ENCODE assay signal across 8 mouse cellular contexts in the genomic region with DNA sequence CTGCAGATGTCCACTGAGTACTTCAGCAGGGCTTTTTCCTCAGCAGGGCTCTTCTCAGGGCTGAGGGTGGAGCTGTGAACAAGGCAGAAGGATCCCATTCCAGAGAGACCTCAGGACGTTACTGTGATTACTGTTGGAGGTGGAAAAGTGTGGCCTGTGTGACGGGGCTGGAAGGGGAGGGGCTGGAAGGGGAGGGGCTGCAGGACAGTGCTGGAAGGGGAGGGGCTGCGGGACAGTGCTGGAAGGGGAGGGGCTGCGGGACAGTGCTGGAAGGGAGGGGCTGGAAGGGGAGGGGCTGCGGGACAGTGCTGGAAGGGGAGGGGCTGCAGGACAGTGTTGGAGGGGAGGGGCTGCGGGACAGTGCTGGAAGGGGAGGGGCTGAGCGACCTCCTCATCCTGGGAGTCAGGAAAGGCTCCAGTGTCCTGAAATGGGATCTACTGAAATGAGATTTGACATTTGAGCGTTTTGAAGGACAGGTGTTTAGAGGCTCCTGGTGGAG.
DNase-seq lines count a peak whose midpoint lies in the region; ATAC-seq lines count a peak whose summit lies in the region.

No protein-coding gene starts in this region.

- peak; percentile 85 for ATAC-seq in lung, embryonic 15.5 days (ENCODE audit: borderline replicate concordance, extremely low read depth, low FRiP score, low TSS enrichment)
- ATAC-seq in forebrain, embryonic 16.5 days, result peak; percentile 45
- peak; percentile 64 for ATAC-seq in limb, embryonic 13.5 days (ENCODE audit: low FRiP score, low read depth)
- 0 out of 2 replicates have a peak, but pooled peaks have one; percentile 30 for ATAC-seq in neural tube, embryonic 15.5 days (ENCODE audit: low FRiP score)

- H3K4me1 ChIP-seq in lung, embryonic 15.5 days, result peaks cover 8% of the 10 kb centered on the region; the same call in 1 of the 2 replicates
- peaks cover 6% of the 10 kb centered on the region; the same call in 1 of the 2 replicates for H3K4me1 ChIP-seq in forebrain, embryonic 16.5 days (replicated peaks; ENCODE audit: control insufficient read depth, insufficient read depth, low read length)
- peaks cover 31% of the 10 kb centered on the region for H3K4me1 ChIP-seq in limb, embryonic 13.5 days
- H3K4me1 ChIP-seq in neural tube, embryonic 15.5 days, result peaks cover 16% of the 10 kb centered on the region; the same call in 1 of the 2 replicates

- H3K27ac ChIP-seq in lung, embryonic 15.5 days, result no peak overlapping the region
- H3K27ac ChIP-seq in forebrain, embryonic 16.5 days (ENCODE audit: low read length), result no peak overlapping the region
- peak overlapping the region; percentile 74; the same call in 1 of the 2 replicates for H3K27ac ChIP-seq in limb, embryonic 13.5 days
- H3K27ac ChIP-seq in neural tube, embryonic 15.5 days (replicated peaks), result no peak overlapping the region

- H3K36me3 ChIP-seq in lung, embryonic 15.5 days, result no peaks in the 10 kb centered on the region
- no peaks in the 10 kb centered on the region for H3K36me3 ChIP-seq in forebrain, embryonic 16.5 days (ENCODE audit: control insufficient read depth, insufficient read depth)
- H3K36me3 ChIP-seq in limb, embryonic 13.5 days, result no peaks in the 10 kb centered on the region
- no peaks in the 10 kb centered on the region for H3K36me3 ChIP-seq in neural tube, embryonic 15.5 days

- H3K27me3 ChIP-seq in lung, embryonic 15.5 days, result peaks cover 31% of the 10 kb centered on the region; the same call in 1 of the 2 replicates
- no peaks in the 10 kb centered on the region for H3K27me3 ChIP-seq in forebrain, embryonic 16.5 days (replicated peaks; ENCODE audit: control insufficient read depth, insufficient read depth, low read length)
- peaks cover 6% of the 10 kb centered on the region; the same call in 1 of the 2 replicates for H3K27me3 ChIP-seq in limb, embryonic 13.5 days
- no peaks in the 10 kb centered on the region; the same call in 1 of the 2 replicates for H3K27me3 ChIP-seq in neural tube, embryonic 15.5 days (replicated peaks)

- no peak overlapping the region for H3K9ac ChIP-seq in lung, embryonic 15.5 days
- H3K9ac ChIP-seq in forebrain, embryonic 16.5 days (replicated peaks; ENCODE audit: low read depth, low read length), result no peak overlapping the region
- H3K9ac ChIP-seq in limb, embryonic 13.5 days, result no peak overlapping the region
- H3K9ac ChIP-seq in neural tube, embryonic 15.5 days (replicated peaks), result no peak overlapping the region

- H3K4me2 ChIP-seq in lung, embryonic 15.5 days, result peak overlapping the region; percentile 46
- no peak overlapping the region for H3K4me2 ChIP-seq in forebrain, embryonic 16.5 days (ENCODE audit: low read length)
- H3K4me2 ChIP-seq in limb, embryonic 13.5 days (replicated peaks), result peak overlapping the region; percentile 56
- peak overlapping the region; percentile 35 for H3K4me2 ChIP-seq in neural tube, embryonic 15.5 days

- no peaks in the 10 kb centered on the region for H3K9me3 ChIP-seq in lung, embryonic 15.5 days
- no peaks in the 10 kb centered on the region for H3K9me3 ChIP-seq in forebrain, embryonic 16.5 days (ENCODE audit: control insufficient read depth, low read length)
- H3K9me3 ChIP-seq in limb, embryonic 13.5 days, result no peaks in the 10 kb centered on the region
- no peaks in the 10 kb centered on the region for H3K9me3 ChIP-seq in neural tube, embryonic 15.5 days (replicated peaks)

- 3% methylated on average over 6 of the region's 8 CpGs for WGBS in lung, embryonic 15.5 days
- WGBS in forebrain, embryonic 16.5 days, result 2% methylated on average over 6 of the region's 8 CpGs
- 0% methylated on average over 6 of the region's 8 CpGs for WGBS in limb, embryonic 13.5 days
- WGBS in neural tube, embryonic 15.5 days, result 2% methylated on average over 8 of the region's 8 CpGs

- H3K4me3 ChIP-seq in lung, embryonic 15.5 days, result 0 out of 2 replicates have a peak overlapping the region, but pooled peaks have one; percentile 13
- no peak overlapping the region for H3K4me3 ChIP-seq in forebrain, embryonic 16.5 days (replicated peaks; ENCODE audit: low read length)
- peak overlapping the region; percentile 17 for H3K4me3 ChIP-seq in limb, embryonic 13.5 days
- no peak overlapping the region for H3K4me3 ChIP-seq in neural tube, embryonic 15.5 days (replicated peaks)

- DNase-seq in lung, postnatal 25 days (ENCODE audit: low spot score), result no peak
- DNase-seq in frontal cortex, postnatal 36 days (ENCODE audit: low spot score in 2 of 2), result no peak
- no peak for DNase-seq in cerebellum, adult 11-12 months
- DNase-seq in spleen, postnatal 14 days (ENCODE audit: low spot score in 2 of 2), result no peak

Comparison
In these comparisons a context has a peak if more than half of its experiments do, and no peak if none do; other contexts are left out.
1. ATAC-seq: peak in every context shown above with its lines; median percentile 85 in lung, embryonic 15.5 days; 64 in limb, embryonic 13.5 days; 45 in forebrain, embryonic 16.5 days; 30 in neural tube, embryonic 15.5 days.
2. H3K4me3 ChIP-seq: peak in lung, embryonic 15.5 days (single experiment) and limb, embryonic 13.5 days (single experiment); none in forebrain, embryonic 16.5 days (single experiment) and neural tube, embryonic 15.5 days (single experiment).